Mouse (Mus musculus): ENCODE data around the gene Setd3. TPM values are rescaled to one million over a fixed set of nuclear protein-coding genes. Genes with fewer than 3 reads are reported as not detected.
"Not testable (repeated sequence)": the region's sequence is repeated elsewhere in the genome, so short reads cannot be mapped to it uniquely, and the experiment has no call there.

Setd3 gene
- polyA plus RNA-seq, 2 experiments: 26.8 to 43.4 TPM

DNA sequence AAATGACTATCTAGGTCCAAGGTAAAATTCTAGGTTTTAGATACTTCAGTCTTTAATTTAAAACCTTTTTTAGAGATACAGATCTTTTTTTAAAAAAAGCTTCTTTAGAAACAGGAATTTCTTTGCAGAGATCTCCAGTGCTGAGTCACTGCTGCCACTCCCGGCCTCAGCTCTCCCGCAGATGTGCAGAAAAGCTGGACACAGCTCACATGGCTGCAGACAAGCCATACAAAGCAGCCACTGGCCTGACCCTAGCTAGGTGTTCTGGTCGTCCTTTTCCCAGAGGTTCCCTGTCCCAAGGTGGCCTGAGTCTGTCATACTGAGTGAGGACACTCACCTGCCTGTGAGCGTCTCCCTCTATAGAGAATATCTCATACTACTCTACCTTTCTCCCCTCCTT lies 69.4 kb downstream of the Setd3 start:
- H3K9ac ChIP-seq (replicated peaks): no peak overlapping the region
- H3K4me2 ChIP-seq (ENCODE audit: low read depth): no peak overlapping the region
- TF ChIP-seq CTCF (IDR thresholded peaks at IDR 0.05; ENCODE audit: low read depth) (no peak), EP300 (IDR thresholded peaks at IDR 0.05; ENCODE audit: low read depth) (no peak)
- H3K4me3 ChIP-seq (ENCODE audit: insufficient read depth in 1 of 2, low read depth in 2 of 2, low read length in 2 of 2): no peak overlapping the region
- H3K36me3 ChIP-seq (replicated peaks; ENCODE audit: control insufficient read depth, insufficient read depth, low read depth): peaks cover 9% of the 10 kb centered on the region
- DNase-seq (ENCODE audit: low read depth in 3 of 3, low spot score in 3 of 3) (no peak), ATAC-seq (ENCODE audit: insufficient read depth) (no peak)
- 61% methylated on average over 4 of the region's 4 CpGs for WGBS (ENCODE audit: insufficient replicate concordance)
- H3K27ac ChIP-seq: no peak overlapping the region
- H3K27me3 ChIP-seq (ENCODE audit: control insufficient read depth, insufficient read depth, low read length): no peaks in the 10 kb centered on the region
- H3K9me3 ChIP-seq (ENCODE audit: control insufficient read depth, low read length): no peaks in the 10 kb centered on the region
- no peaks in the 10 kb centered on the region for H3K4me1 ChIP-seq (replicated peaks; ENCODE audit: control insufficient read depth in 2 of 2, insufficient read depth in 2 of 2, low read length in 1 of 2)

DNA sequence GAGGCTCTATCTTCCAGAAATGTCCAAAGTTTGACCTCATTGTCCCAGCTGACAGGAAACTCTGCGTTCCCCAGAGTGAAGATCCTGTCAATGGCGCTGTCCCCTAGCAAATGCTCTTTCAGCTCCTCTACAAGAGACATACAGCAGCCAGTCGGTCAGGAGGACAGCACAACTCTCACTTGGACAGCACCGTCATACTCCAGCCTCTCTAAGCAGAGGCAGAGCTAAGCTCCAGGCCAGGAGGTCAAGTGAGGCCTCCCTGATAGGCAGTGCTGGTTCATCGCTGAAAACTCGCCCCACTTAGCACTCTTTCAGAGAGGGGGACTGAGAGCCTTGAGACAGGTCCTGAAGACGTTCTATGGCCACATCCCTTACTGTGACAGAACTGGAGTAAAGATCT lies 70.5 kb downstream of the Setd3 start:
- not testable (repeated sequence) for H3K4me1 ChIP-seq (replicated peaks; ENCODE audit: control insufficient read depth in 2 of 2, insufficient read depth in 2 of 2, low read length in 1 of 2); H3K27ac ChIP-seq; DNase-seq (ENCODE audit: low read depth in 3 of 3, low spot score in 3 of 3); H3K36me3 ChIP-seq (replicated peaks; ENCODE audit: control insufficient read depth, insufficient read depth, low read depth); H3K27me3 ChIP-seq (ENCODE audit: control insufficient read depth, insufficient read depth, low read length); H3K4me2 ChIP-seq (ENCODE audit: low read depth); ATAC-seq (ENCODE audit: insufficient read depth); H3K9me3 ChIP-seq (ENCODE audit: control insufficient read depth, low read length); H3K4me3 ChIP-seq (ENCODE audit: insufficient read depth in 1 of 2, low read depth in 2 of 2, low read length in 2 of 2); H3K9ac ChIP-seq (replicated peaks)
- 76% methylated on average over 7 of the region's 7 CpGs for WGBS (ENCODE audit: insufficient replicate concordance)

DNA sequence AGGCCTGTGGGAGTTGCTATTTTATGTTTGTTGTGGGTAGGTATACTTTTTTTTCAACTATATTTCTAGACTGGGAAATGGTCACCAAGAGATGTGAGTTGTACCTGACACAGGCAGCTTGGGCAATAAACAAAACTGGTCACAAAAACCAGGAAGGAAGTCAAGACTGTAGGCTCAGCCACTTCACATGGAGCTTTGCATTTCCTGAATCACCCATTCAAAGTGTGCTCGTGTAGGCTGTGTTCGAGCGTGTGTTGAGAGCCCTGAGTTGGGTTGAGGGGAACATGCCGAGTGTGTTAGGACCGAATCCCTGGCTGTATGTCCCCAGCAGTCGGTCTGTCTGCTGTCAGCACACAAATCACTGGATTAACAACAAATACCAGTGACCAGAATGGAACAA lies 75.8 kb downstream of the Setd3 start:
- Histone ChIP-seq H3K4me1 (replicated peaks; ENCODE audit: control insufficient read depth in 2 of 2, insufficient read depth in 2 of 2, low read length in 1 of 2) (no peaks in the 10 kb centered on the region), H3K9me3 (ENCODE audit: control insufficient read depth, low read length) (no peaks in the 10 kb centered on the region), H3K4me2 (ENCODE audit: low read depth) (no peak overlapping the region), H3K9ac (replicated peaks) (no peak overlapping the region), H3K27me3 (ENCODE audit: control insufficient read depth, insufficient read depth, low read length) (no peaks in the 10 kb centered on the region), H3K27ac (no peak overlapping the region), H3K36me3 (replicated peaks; ENCODE audit: control insufficient read depth, insufficient read depth, low read depth) (peaks cover 3% of the 10 kb centered on the region; the same call in 1 of the 2 replicates), H3K4me3 (ENCODE audit: insufficient read depth in 1 of 2, low read depth in 2 of 2, low read length in 2 of 2) (no peak overlapping the region)
- DNase-seq (ENCODE audit: low read depth in 3 of 3, low spot score in 3 of 3) (no peak), ATAC-seq (ENCODE audit: insufficient read depth) (no peak)
- WGBS (ENCODE audit: insufficient replicate concordance): 11% methylated on average over 6 of the region's 6 CpGs
- TF ChIP-seq EP300 (IDR thresholded peaks at IDR 0.05; ENCODE audit: low read depth) (no peak), CTCF (IDR thresholded peaks at IDR 0.05; ENCODE audit: low read depth) (no peak)

DNA sequence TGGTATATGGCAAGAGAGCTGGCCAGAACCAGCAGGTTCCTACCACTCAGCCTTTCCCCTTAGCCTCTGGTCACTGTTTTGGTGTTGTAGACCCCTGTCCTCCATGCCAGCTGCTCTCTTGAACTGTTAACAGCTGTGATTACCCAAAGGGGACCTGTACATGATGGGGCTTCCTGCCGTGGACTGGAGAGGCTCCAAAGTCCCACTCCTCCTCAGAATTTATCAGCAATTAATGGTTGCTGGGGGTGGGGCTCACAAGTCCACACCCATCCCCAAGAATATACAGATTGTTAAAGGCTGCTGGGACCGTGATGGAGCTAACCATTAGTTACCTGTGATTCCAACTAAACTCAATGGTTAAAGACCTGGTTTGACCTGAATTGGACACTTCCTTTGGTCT lies 77.0 kb downstream of the Setd3 start:
- Histone ChIP-seq H3K9me3 (ENCODE audit: control insufficient read depth, low read length) (no peaks in the 10 kb centered on the region), H3K36me3 (replicated peaks; ENCODE audit: control insufficient read depth, insufficient read depth, low read depth) (peaks cover 3% of the 10 kb centered on the region; the same call in 1 of the 2 replicates), H3K4me2 (ENCODE audit: low read depth) (no peak overlapping the region), H3K4me1 (replicated peaks; ENCODE audit: control insufficient read depth in 2 of 2, insufficient read depth in 2 of 2, low read length in 1 of 2) (no peaks in the 10 kb centered on the region), H3K4me3 (ENCODE audit: insufficient read depth in 1 of 2, low read depth in 2 of 2, low read length in 2 of 2) (no peak overlapping the region), H3K27ac (no peak overlapping the region), H3K27me3 (ENCODE audit: control insufficient read depth, insufficient read depth, low read length) (no peaks in the 10 kb centered on the region), H3K9ac (replicated peaks) (no peak overlapping the region)
- WGBS (ENCODE audit: insufficient replicate concordance): 45% methylated on average over 2 of the region's 2 CpGs
- ATAC-seq (ENCODE audit: insufficient read depth): no peak
- TF ChIP-seq EP300 (IDR thresholded peaks at IDR 0.05; ENCODE audit: low read depth): no peak
- TF ChIP-seq CTCF (IDR thresholded peaks at IDR 0.05; ENCODE audit: low read depth): no peak
- DNase-seq (ENCODE audit: low read depth in 3 of 3, low spot score in 3 of 3): no peak

DNA sequence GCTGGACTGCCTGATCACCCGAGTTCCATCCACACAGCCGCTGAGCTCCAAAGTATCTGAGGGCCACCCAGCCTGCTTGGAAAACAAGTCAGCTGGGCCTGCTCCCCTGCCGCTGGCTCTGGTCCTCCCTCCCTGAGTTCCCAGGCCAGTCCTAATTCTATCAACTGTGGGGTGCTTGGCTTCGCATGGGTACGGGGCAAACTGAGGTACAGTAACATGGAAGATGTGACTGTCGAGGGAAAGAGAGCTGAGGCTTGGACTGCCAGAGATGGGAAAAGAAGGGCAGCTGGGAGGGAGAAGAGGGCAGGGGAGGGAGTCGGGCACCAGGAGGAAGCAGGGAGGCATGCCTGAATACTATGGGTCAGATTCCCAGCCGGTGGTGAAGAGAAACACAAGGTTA lies 78.9 kb downstream of the Setd3 start:
- H3K9ac ChIP-seq (replicated peaks): no peak overlapping the region
- H3K4me2 ChIP-seq (ENCODE audit: low read depth): no peak overlapping the region
- TF ChIP-seq CTCF (IDR thresholded peaks at IDR 0.05; ENCODE audit: low read depth): no peak
- TF ChIP-seq EP300 (IDR thresholded peaks at IDR 0.05; ENCODE audit: low read depth): no peak
- WGBS (ENCODE audit: insufficient replicate concordance): 65% methylated on average over 8 of the region's 8 CpGs
- no peak for ATAC-seq (ENCODE audit: insufficient read depth)
- no peak overlapping the region for H3K4me3 ChIP-seq (ENCODE audit: insufficient read depth in 1 of 2, low read depth in 2 of 2, low read length in 2 of 2)
- H3K27ac ChIP-seq: no peak overlapping the region
- H3K9me3 ChIP-seq (ENCODE audit: control insufficient read depth, low read length): no peaks in the 10 kb centered on the region
- no peak for DNase-seq (ENCODE audit: low read depth in 3 of 3, low spot score in 3 of 3)
- no peaks in the 10 kb centered on the region for H3K27me3 ChIP-seq (ENCODE audit: control insufficient read depth, insufficient read depth, low read length)
- no peaks in the 10 kb centered on the region for H3K36me3 ChIP-seq (replicated peaks; ENCODE audit: control insufficient read depth, insufficient read depth, low read depth)
- no peaks in the 10 kb centered on the region for H3K4me1 ChIP-seq (replicated peaks; ENCODE audit: control insufficient read depth in 2 of 2, insufficient read depth in 2 of 2, low read length in 1 of 2)
